9 mouse cellular contexts compared by ENCODE assay signal in genomic region chr12:71051079-71051478, GRCm38 (mm10). TPM values are rescaled to one million over a fixed set of nuclear protein-coding genes. Genes with fewer than 3 reads are reported as not detected.
DNase-seq lines count a peak whose midpoint lies in the region; TF ChIP-seq lines count a peak whose summit lies in the region.
"Had no signal": no experiment of that assay in that cellular context is flagged by ENCODE, and none has a peak within 500 bp of the region (broad histone marks: within the 10 kb centered on the region; RNA-seq: fewer than 3 reads in every experiment).

No protein-coding gene starts in this region.

- no peak overlapping the region for H3K4me3 ChIP-seq in embryonic fibroblast, embryonic 13.5 days (ENCODE audit: insufficient read depth, low read length)
- H3K4me3 ChIP-seq: lung, embryonic 15.5 days had no signal

- H3K27me3 ChIP-seq in splenic B cell, adult 2 months (ENCODE audit: control insufficient read depth, insufficient read depth, low read length, poor library complexity, severe bottlenecking), result peaks cover 2% of the 10 kb centered on the region; the same call in 1 of the 2 replicates
- H3K27me3 ChIP-seq: lung, embryonic 15.5 days had no signal

- no peak for TF ChIP-seq POLR2A in embryonic fibroblast, embryonic 13.5 days (IDR thresholded peaks at IDR 0.05; ENCODE audit: low read depth, low read length)

- peaks cover 8% of the 10 kb centered on the region for H3K36me3 ChIP-seq in splenic B cell, adult 2 months (ENCODE audit: control insufficient read depth, insufficient read depth, low read length, poor library complexity, severe bottlenecking)

- no peak overlapping the region for H3K27ac ChIP-seq in embryonic fibroblast, embryonic 13.5 days (ENCODE audit: insufficient read depth, low read length)
- H3K27ac ChIP-seq: lung, embryonic 15.5 days had no signal

- peak; percentile 56 to 58 for DNase-seq in heart, adult 18-20 months
- DNase-seq in heart, postnatal 25 days (ENCODE audit: low spot score), result no peak
- peak; percentile 94 for DNase-seq in 416B (ENCODE audit: low read depth)
- DNase-seq in NIH3T3 (ENCODE audit: low read depth), result peak; percentile 69
- peak; percentile 59 to 63 for DNase-seq in lung, adult 18-20 months
- peak; percentile 84 for DNase-seq in splenic B cell, adult 2 months (ENCODE audit: low read depth, low spot score)
- DNase-seq in frontal cortex, postnatal 10 days (ENCODE audit: low spot score in 2 of 2), result no peak

- intact Hi-C loops in heart, postnatal 25 days (cut with DNase I), result no loop called here

- H3K4me1 ChIP-seq in embryonic fibroblast, embryonic 13.5 days (ENCODE audit: control insufficient read depth, insufficient read depth, low read length), result peaks cover 7% of the 10 kb centered on the region; the same call in 1 of the 2 replicates

- TF ChIP-seq CTCF in embryonic fibroblast, embryonic 13.5 days (IDR thresholded peaks at IDR 0.05; ENCODE audit: borderline replicate concordance, insufficient read depth, low read length), result peak; percentile 37; the same call in 1 of the 2 replicates

RNA-seq across cellular contexts. Expression of gene Arid4a, which starts 35.3 kb away (rescaled TPM):
- total RNA-seq in heart, adult 18-20 months (2021), result 10 to 100 TPM; 11.1 to 12.2 TPM
- 10 to 100 TPM; 12.0 to 16.7 TPM for total RNA-seq in heart, postnatal 25 days (2021)
- polyA plus RNA-seq in embryonic fibroblast, embryonic 13.5 days (2011; ENCODE audit: insufficient read length, low read depth, missing spikeins), result 14.0 and 17.7 TPM in 2 replicates

Comparison
In these comparisons a context has a peak if more than half of its experiments do, and no peak if none do; other contexts are left out.
1. DNase-seq: peak in heart, adult 18-20 months (2 of 2), 416B (single experiment), NIH3T3 (single experiment), lung, adult 18-20 months (2 of 2) and splenic B cell, adult 2 months (single experiment); none in heart, postnatal 25 days (single experiment) and frontal cortex, postnatal 10 days (0 of 2).